Mouse (Mus musculus) forebrain, embryonic 13.5 days (tissue): ENCODE measurements around the gene 4930539E08Rik. TPM values are rescaled to one million over a fixed set of nuclear protein-coding genes. Genes with fewer than 3 reads are reported as not detected.
A peak's percentile ranks its signal among the peaks of the same experiment; 100 is the strongest.

ENCODE experiments used
- ATAC-seq: fragments of 200-750 bp; cut with Nextera tagmentation; 2 replicates; pipeline ENCODE4 v1.8.0; 2017
- H3K27ac ChIP-seq: fragments of 300-500 bp; sonication (generic); 2 replicates; pipeline ENCODE4 v1.5.1; 2015; ENCODE audit warnings: inconsistent platforms, mild to moderate bottlenecking, moderate library complexity
- H3K27me3 ChIP-seq: fragments of 300-500 bp; sonication (generic); 2 replicates; pipeline ENCODE4 v1.6.1; 2015; ENCODE audit warnings: mild to moderate bottlenecking, inconsistent platforms
- H3K36me3 ChIP-seq: fragments of 300-500 bp; sonication (generic); 2 replicates; pipeline ENCODE4 v1.6.1; 2015; ENCODE audit warnings: mild to moderate bottlenecking, inconsistent platforms; ENCODE audit not compliant: poor library complexity, severe bottlenecking
- H3K4me1 ChIP-seq: fragments of 300-500 bp; sonication (generic); 2 replicates; pipeline ENCODE4 v1.6.1; 2015; ENCODE audit warnings: inconsistent platforms
- H3K4me2 ChIP-seq: fragments of 300-500 bp; sonication (generic); 2 replicates; pipeline ENCODE4 v1.6.1; 2015; ENCODE audit warnings: inconsistent platforms, mild to moderate bottlenecking, moderate library complexity
- H3K4me3 ChIP-seq: fragments of 300-500 bp; sonication (generic); 2 replicates; pipeline ENCODE4 v1.5.1; 2015; ENCODE audit warnings: mild to moderate bottlenecking, inconsistent platforms
- H3K9ac ChIP-seq: fragments of 300-500 bp; sonication (generic); 2 replicates; pipeline ENCODE4 v1.6.1; 2015; ENCODE audit warnings: mild to moderate bottlenecking, inconsistent platforms
- H3K9me3 ChIP-seq: fragments of 300-500 bp; sonication (generic); replicated peaks from 2 replicates; pipeline ENCODE4 v1.6.1; 2016; ENCODE audit warnings: inconsistent platforms
- WGBS: fragments of 180-500 bp; shearing (Covaris S2); methylation state at CpG from one replicate; pipeline ENCODE4 v1.1.7; 2015; 5-methylcytosine and 5-hydroxymethylcytosine counted together
- polyA plus RNA-seq: library from polyadenylated mRNA; unstranded; fragments of >200 nt; fragmentation: Nextera tagmentation; extraction: Ambion mirVana; gene quantifications from 2 replicates; pipeline ENCODE4 v1.2.1, GENCODE M21; 2015

The 4930539E08Rik gene
- polyA plus RNA-seq, 1 experiment from 2014 or later = 0.15 TPM

DNA sequence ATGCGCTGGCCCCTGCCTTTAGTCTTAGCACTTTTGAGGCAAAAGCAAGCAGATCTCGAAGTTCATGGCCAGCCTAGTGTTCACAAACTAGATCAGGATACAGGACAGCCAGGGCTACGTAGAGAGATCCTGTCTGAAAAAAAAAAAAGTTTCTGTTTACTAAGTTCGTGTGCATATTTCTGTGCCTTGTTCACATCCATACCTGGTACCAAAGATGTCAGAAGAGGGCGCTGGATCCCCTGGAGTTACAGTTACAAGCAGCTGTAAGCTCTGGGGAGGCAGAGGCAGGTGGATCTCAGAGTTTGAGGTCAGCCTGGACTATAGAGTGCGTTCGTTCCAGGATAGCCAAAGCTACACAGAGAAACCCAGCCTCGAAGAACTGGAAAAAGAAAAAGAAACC lies 32.3 kb downstream of the 4930539E08Rik start:
- Histone ChIP-seq H3K27ac (no peak overlapping the region), H3K4me2 (peak overlapping the region; percentile 34), H3K27me3 (peaks cover 10% of the 10 kb centered on the region), H3K9ac (no peak overlapping the region), H3K36me3 (no peaks in the 10 kb centered on the region), H3K4me1 (peaks cover 4% of the 10 kb centered on the region; the same call in 1 of the 2 replicates), H3K4me3 (no peak overlapping the region), H3K9me3 (peaks cover under 1% of the 10 kb centered on the region; the same call in 1 of the 2 replicates)
- WGBS = 61% methylated on average over 8 of the region's 8 CpGs
- no peak for ATAC-seq

DNA sequence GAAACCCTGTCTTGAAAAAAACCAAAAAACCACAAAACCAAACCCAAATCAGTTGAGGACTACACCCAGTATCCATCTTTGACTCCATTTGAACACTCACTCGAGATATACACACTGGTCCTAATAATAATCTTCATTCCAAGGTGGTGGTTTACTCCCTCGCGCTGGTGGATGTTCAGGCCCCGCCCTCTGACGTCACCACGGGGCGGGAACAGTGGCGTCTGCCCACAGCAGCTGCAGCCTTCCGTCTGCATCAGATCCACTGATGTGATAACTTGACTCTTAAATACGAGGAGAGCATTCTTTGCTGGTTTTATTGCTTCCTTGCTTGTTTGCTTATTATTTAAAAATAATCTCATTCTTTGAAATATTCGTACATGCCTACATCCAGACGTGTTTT lies 32.8 kb downstream of the 4930539E08Rik start:
- peak; percentile 80; the same call in 1 of the 2 replicates for ATAC-seq
- Histone ChIP-seq H3K36me3 (no peaks in the 10 kb centered on the region), H3K27me3 (peaks cover 10% of the 10 kb centered on the region), H3K4me3 (no peak overlapping the region), H3K9ac (peak overlapping the region; percentile 31; the same call in 1 of the 2 replicates), H3K4me1 (peaks cover 4% of the 10 kb centered on the region; the same call in 1 of the 2 replicates), H3K27ac (no peak overlapping the region), H3K4me2 (peak overlapping the region; percentile 34), H3K9me3 (no peaks in the 10 kb centered on the region)
- WGBS = 4% methylated on average over 12 of the region's 12 CpGs

DNA sequence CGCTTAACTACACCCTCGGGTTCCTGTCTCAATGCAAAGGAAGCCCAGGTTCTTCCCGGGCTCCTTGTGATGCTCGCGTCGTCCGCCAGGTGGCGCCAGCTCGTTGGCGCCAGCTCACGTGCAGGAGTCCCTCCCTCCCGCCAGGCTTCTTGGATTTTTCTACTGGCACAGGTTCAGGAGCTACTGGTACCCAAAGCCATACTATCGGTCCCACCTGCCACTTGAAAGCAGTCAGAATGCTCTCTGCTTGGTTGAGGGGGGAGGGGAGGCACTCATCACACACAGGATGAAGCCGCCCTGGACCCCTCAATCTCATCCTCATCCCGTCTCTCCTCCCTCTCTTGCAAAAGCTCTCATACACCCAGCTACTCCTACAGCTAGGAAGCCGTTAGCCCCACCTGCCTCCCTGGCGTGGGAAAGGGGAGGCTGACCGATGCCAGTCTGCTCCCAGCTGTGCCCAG lies 35.2 kb downstream of the 4930539E08Rik start:
- Histone ChIP-seq H3K9ac (no peak overlapping the region; the same call in 1 of the 2 replicates), H3K36me3 (no peaks in the 10 kb centered on the region), H3K27me3 (peaks cover 10% of the 10 kb centered on the region), H3K27ac (no peak overlapping the region), H3K4me3 (0 out of 2 replicates have a peak overlapping the region, but pooled peaks have one; percentile 1), H3K4me1 (peaks cover 4% of the 10 kb centered on the region; the same call in 1 of the 2 replicates), H3K4me2 (peak overlapping the region; percentile 45), H3K9me3 (no peaks in the 10 kb centered on the region)
- peak; percentile 37; the same call in 1 of the 2 replicates for ATAC-seq
- WGBS = 7% methylated on average over 18 of the region's 18 CpGs

DNA sequence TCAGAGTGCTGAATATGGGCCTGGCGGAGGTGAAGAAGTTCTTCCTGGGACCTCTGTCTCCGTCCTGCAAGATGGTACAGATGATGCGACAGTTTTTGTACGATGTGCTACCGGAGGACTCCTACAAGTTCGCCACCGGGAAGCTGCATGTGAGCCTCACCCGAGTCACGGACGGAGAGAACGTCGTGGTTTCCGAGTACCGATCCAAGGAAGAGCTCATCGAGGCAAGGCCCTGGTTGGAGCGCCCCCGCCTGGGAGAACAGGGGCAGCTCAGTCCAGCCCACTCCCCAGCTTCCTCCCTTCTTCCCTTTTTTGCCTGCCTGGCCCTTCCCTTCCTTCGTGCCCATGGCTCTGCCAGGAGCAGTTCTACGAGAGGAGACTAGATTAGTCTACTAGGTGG lies 38.3 kb downstream of the 4930539E08Rik start:
- peak overlapping the region; percentile 15; the same call in 1 of the 2 replicates for H3K4me2 ChIP-seq

DNA sequence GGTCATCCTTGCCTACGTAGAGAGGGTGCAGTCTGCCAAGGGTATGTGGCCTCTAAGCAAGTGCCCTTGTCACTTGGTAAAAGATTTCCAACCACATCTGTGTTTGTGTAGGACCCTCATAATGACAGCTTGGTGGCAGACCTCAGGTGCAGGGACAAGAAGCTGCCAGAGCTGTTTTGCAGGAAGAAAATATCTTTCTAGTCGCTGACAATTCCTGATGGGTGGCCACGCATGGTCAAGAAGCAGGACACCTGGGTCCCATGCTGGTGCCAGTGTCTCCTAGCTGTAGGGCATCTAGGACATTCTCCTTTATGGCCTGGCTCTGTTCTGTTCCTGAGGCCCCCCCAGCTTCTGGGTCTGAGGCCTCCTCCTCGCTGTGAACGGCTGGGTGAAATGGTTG lies 38.8 kb downstream of the 4930539E08Rik start:
- Histone ChIP-seq H3K27me3 (peaks cover 7% of the 10 kb centered on the region), H3K4me1 (peaks cover 4% of the 10 kb centered on the region; the same call in 1 of the 2 replicates)

More for the DNA sequence above, 38.3 kb downstream of the 4930539E08Rik start:
- ATAC-seq = no peak
- Histone ChIP-seq H3K27me3 (peaks cover 10% of the 10 kb centered on the region), H3K27ac (no peak overlapping the region), H3K9ac (peak overlapping the region; percentile 0; the same call in 1 of the 2 replicates), H3K4me1 (peaks cover 4% of the 10 kb centered on the region; the same call in 1 of the 2 replicates), H3K36me3 (no peaks in the 10 kb centered on the region), H3K4me3 (no peak overlapping the region), H3K9me3 (no peaks in the 10 kb centered on the region)
- WGBS = 15% methylated on average over 19 of the region's 19 CpGs

DNA sequence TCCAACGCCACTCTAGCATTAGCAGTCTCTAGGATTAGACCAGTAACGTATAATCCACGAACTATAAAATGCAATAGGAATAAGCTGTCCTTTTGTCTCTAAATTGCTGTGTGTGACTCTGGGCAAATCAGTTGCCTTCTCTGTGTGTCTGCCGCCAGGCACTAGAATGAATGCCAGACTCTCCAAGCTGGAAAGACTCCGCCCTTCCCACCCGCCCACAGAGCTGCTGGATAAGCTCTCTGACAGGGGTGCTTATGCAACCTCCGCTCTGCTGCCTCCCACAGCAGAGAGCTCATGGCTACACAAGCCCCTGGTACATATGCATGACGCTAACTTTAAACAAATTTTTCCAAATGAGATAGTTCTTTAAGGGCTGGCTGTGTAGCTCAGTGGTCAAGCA lies 39.8 kb downstream of the 4930539E08Rik start:
- Histone ChIP-seq H3K36me3 (no peaks in the 10 kb centered on the region), H3K27ac (no peak overlapping the region), H3K4me3 (no peak overlapping the region), H3K9me3 (no peaks in the 10 kb centered on the region), H3K9ac (no peak overlapping the region), H3K4me2 (no peak overlapping the region), H3K27me3 (no peaks in the 10 kb centered on the region; the same call in 1 of the 2 replicates), H3K4me1 (peaks cover 4% of the 10 kb centered on the region; the same call in 1 of the 2 replicates)
- ATAC-seq = no peak
- WGBS = 48% methylated on average over 8 of the region's 8 CpGs

More for the DNA sequence above, 38.8 kb downstream of the 4930539E08Rik start:
- Histone ChIP-seq H3K36me3 (no peaks in the 10 kb centered on the region), H3K9ac (peak overlapping the region; percentile 0; the same call in 1 of the 2 replicates), H3K4me3 (no peak overlapping the region), H3K4me2 (no peak overlapping the region), H3K9me3 (no peaks in the 10 kb centered on the region), H3K27ac (no peak overlapping the region)
- 62% methylated on average over 5 of the region's 5 CpGs for WGBS
- ATAC-seq = no peak

DNA sequence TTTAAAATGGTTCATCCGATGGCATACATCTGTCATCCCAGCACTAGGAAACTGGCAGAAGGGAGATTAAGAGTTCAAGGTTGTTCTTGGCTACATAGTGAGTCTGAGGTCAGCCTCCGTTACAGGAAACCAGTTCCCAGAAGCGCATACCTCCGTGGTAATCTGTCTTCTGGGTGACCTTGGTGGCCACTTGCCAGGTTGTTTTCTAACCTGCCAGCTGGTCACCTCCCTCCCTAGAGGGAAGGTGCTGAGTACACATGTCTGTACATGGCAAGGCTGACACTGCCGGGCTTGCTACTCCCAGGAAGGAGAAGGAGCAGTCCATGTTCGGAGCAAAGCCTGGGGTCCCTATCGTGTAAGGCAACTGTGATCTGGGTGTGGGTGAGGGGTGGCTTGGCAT lies 40.3 kb downstream of the 4930539E08Rik start:
- Histone ChIP-seq H3K4me2 (no peak overlapping the region), H3K9ac (no peak overlapping the region), H3K36me3 (no peaks in the 10 kb centered on the region), H3K9me3 (no peaks in the 10 kb centered on the region), H3K4me1 (peaks cover 2% of the 10 kb centered on the region; the same call in 1 of the 2 replicates), H3K4me3 (no peak overlapping the region), H3K27ac (no peak overlapping the region), H3K27me3 (no peaks in the 10 kb centered on the region; the same call in 1 of the 2 replicates)
- no peak for ATAC-seq
- 86% methylated on average over 7 of the region's 7 CpGs for WGBS

DNA sequence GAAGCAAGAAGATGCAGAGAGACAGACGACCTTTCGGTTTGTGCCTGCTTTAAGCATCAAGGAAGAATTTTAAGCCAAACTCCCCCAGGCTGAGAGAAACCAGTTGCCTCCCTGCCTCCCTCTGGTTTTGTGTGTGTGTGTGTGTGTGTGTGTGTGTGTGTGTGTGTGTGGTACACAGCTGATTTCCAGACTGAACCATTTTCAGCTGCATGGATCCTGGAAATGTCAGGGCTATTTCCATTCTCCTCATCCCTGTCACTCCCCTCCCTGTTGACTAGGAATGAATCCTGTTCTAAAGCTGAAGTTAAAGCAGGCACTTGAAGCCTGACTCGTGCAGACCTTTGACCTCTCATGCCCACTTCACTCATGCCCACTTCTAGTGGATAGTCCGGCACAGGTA lies 40.9 kb downstream of the 4930539E08Rik start:
- H3K4me1 ChIP-seq = peaks cover 8% of the 10 kb centered on the region; the same call in 1 of the 2 replicates
- H3K27ac ChIP-seq = no peak overlapping the region
- 87% methylated on average over 4 of the region's 4 CpGs for WGBS
- no peak overlapping the region for H3K4me2 ChIP-seq
- H3K4me3 ChIP-seq = no peak overlapping the region
- H3K27me3 ChIP-seq = no peaks in the 10 kb centered on the region; the same call in 1 of the 2 replicates
- no peaks in the 10 kb centered on the region for H3K36me3 ChIP-seq
- no peak overlapping the region for H3K9ac ChIP-seq
- ATAC-seq = no peak
- H3K9me3 ChIP-seq = no peaks in the 10 kb centered on the region

DNA sequence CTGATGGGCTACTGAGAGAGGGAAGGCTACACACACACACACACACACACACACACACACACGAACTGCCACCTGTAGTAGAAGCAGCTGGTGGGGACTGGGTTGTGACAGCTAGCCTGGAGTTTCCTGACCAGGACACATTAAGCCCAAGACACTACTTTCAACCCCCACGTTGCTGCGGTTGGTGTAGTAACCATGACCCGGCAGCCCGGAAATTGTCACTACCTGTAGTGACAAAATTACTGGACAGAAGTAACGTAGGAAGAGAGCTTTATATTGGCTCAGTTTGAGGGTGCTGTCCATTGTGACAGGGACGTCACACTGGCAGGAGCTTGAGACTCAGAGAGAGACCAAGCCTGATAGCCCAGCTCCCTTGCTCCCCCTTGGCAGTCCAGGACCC lies 42.8 kb downstream of the 4930539E08Rik start:
- H3K27me3 ChIP-seq = no peaks in the 10 kb centered on the region
- no peak overlapping the region for H3K9ac ChIP-seq
- no peak overlapping the region for H3K27ac ChIP-seq
- peaks cover 9% of the 10 kb centered on the region; the same call in 1 of the 2 replicates for H3K4me1 ChIP-seq
- H3K9me3 ChIP-seq = no peaks in the 10 kb centered on the region
- no peak overlapping the region for H3K4me3 ChIP-seq
- no peak for ATAC-seq
- WGBS = 86% methylated on average over 7 of the region's 7 CpGs
- H3K4me2 ChIP-seq = no peak overlapping the region
- no peaks in the 10 kb centered on the region for H3K36me3 ChIP-seq

DNA sequence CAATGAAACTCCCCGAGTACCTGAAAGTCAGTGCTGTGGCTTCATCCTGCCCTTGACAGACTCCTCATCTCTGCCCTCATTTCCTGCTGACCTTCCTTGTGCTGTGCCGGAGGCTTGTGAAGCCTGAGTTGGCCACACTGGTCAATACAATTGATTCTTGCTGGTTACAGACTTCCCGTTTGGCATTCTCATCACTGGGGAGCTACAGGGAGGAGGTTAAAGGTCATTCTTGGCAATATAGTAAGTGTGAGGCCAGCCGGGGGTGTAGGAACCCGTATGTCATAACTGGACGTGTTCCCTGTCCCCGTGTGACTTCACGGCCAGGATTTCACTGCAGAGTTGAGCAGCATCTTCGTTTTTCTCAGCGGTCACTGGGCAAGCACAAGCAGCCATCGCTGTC lies 43.3 kb downstream of the 4930539E08Rik start:
- H3K27me3 ChIP-seq = no peaks in the 10 kb centered on the region
- H3K9ac ChIP-seq = no peak overlapping the region
- H3K4me1 ChIP-seq = peaks cover 9% of the 10 kb centered on the region; the same call in 1 of the 2 replicates
- H3K36me3 ChIP-seq = no peaks in the 10 kb centered on the region
- no peaks in the 10 kb centered on the region for H3K9me3 ChIP-seq
- H3K4me2 ChIP-seq = no peak overlapping the region
- 86% methylated on average over 11 of the region's 11 CpGs for WGBS
- ATAC-seq = no peak
- no peak overlapping the region for H3K27ac ChIP-seq
- no peak overlapping the region for H3K4me3 ChIP-seq

DNA sequence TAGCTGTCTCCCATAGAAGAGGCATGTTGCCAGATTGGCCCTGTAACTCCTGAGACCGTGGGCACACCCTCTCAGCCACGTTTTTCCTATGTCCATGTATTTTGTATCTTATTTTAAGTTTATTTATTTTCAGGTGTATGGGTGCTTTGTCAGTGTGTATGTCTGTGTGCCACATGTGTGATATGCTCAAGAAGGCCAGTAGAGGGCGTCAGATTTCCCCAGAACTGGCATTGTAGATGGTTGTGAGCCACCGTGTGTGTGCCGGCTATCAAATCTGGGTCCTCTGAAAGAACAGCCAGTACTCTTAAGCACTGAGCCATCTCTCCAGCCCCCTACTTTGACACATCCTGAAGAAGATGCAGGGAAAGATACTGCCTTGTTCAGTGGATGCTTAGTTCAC lies 44.7 kb downstream of the 4930539E08Rik start:
- no peak overlapping the region for H3K4me3 ChIP-seq
- no peaks in the 10 kb centered on the region for H3K36me3 ChIP-seq
- WGBS = 69% methylated on average over 5 of the region's 5 CpGs
- H3K4me1 ChIP-seq = peaks cover 9% of the 10 kb centered on the region; the same call in 1 of the 2 replicates
- H3K9me3 ChIP-seq = no peaks in the 10 kb centered on the region
- H3K27me3 ChIP-seq = no peaks in the 10 kb centered on the region
- no peak for ATAC-seq
- H3K9ac ChIP-seq = no peak overlapping the region
- no peak overlapping the region for H3K4me2 ChIP-seq
- peak overlapping the region; percentile 70 for H3K27ac ChIP-seq

DNA sequence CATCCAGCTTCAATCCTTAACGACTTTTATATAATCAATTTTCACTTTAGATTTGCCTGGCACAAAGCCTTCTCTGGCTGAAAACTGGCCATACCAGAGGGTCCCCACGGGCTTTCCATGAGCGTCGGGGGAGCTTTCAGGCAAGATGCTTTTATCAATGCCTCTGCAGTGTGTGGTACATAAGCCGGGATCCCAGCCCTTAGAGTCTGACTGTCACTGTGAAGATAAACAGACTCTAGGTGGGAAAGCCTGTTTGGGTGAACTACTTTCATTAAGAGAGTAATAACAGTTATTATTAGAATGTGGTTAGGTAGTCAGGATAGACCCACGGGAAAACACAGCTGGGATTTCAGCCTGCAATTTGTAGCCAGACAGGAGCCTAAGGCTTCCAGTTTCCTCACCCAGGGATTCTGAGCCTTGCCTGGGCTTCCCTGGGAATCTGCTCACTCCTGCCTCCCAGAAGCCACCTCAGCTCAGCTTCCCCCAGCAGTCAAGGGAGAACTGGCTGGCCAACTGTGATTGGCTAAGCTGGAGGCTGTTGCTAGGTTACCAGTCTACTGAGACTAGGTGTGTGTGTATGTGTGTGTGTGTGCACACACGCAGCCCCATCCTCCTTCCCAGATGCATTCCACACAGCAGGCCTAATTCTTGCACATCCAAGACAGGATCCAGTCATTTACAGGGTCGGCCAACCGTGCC lies 45.6 kb downstream of the 4930539E08Rik start:
- Histone ChIP-seq H3K27me3 (no peaks in the 10 kb centered on the region), H3K9ac (no peak overlapping the region), H3K27ac (peak overlapping the region; percentile 70), H3K4me3 (no peak overlapping the region), H3K9me3 (no peaks in the 10 kb centered on the region), H3K4me1 (peaks cover 9% of the 10 kb centered on the region; the same call in 1 of the 2 replicates), H3K36me3 (no peaks in the 10 kb centered on the region), H3K4me2 (no peak overlapping the region)
- whole genome bisulfite sequencing = 71% methylated on average over 9 of the region's 9 CpGs
- peak; percentile 92 for ATAC-seq
